In the genomic region with DNA sequence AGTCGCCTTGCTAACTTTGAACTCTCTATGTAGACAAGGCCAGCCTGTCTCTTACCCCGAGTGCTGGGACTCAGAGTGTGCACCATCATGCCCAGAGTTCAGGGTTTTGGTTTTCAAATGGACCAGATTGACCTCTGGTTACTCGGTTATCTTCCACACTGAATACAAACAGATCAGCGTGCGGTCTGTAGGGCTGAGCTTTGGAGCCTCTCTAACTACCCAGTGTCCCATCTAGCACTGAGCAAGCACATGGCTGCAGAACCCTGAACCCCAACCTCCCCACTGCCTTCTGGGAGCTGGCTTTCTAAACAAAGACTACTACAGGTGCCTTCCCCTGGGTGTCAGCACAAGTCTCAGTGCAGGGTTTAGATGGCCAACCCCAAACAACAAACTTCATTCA, we compare ENCODE assay signal across 17 mouse cellular contexts. TPM values are rescaled to one million over a fixed set of nuclear protein-coding genes. Genes with fewer than 3 reads are reported as not detected.
DNase-seq lines count a peak whose midpoint lies in the region; ATAC-seq and TF ChIP-seq lines count a peak whose summit lies in the region.
"Had no signal": no experiment of that assay in that cellular context is flagged by ENCODE, and none has a peak within 500 bp of the region (broad histone marks: within the 10 kb centered on the region; RNA-seq: fewer than 3 reads in every experiment).

No protein-coding gene starts in this region.

- no peak overlapping the region for H3K4me3 ChIP-seq in heart, embryonic 10.5 days
- peak overlapping the region; percentile 29; the same call in 1 of the 2 replicates for H3K4me3 ChIP-seq in E14TG2a.4 (replicated peaks; ENCODE audit: low read length)
- H3K4me3 ChIP-seq in limb, embryonic 15.5 days, result no peak overlapping the region
- H3K4me3 ChIP-seq: limb, embryonic 12.5 days; midbrain, embryonic 12.5 days; neural tube, embryonic 13.5 days had no signal

- H3K4me2 ChIP-seq in limb, embryonic 15.5 days, result no peak overlapping the region
- H3K4me2 ChIP-seq: limb, embryonic 12.5 days; midbrain, embryonic 12.5 days; neural tube, embryonic 13.5 days had no signal

- intact Hi-C loops in gastrocnemius, postnatal 36 days (cut with DNase I), result no loop called here

- TF ChIP-seq CTCF in E14TG2a.4 (conservative IDR thresholded peaks at IDR 0.05; ENCODE audit: low read length), result no peak

- no peak for ATAC-seq in limb, embryonic 15.5 days (ENCODE audit: insufficient number of reproducible peaks, low FRiP score, low TSS enrichment, low read depth)

- H3K9me3 ChIP-seq in heart, embryonic 10.5 days, result no peaks in the 10 kb centered on the region
- H3K9me3 ChIP-seq in E14TG2a.4 (ENCODE audit: low read length), result no peaks in the 10 kb centered on the region
- H3K9me3 ChIP-seq in limb, embryonic 15.5 days, result no peaks in the 10 kb centered on the region
- H3K9me3 ChIP-seq: limb, embryonic 12.5 days; midbrain, embryonic 12.5 days; neural tube, embryonic 13.5 days had no signal

- 83% methylated on average over 5 of the region's 5 CpGs for WGBS in heart, embryonic 10.5 days
- 88% methylated on average over 5 of the region's 5 CpGs for WGBS in limb, embryonic 15.5 days

- H3K27me3 ChIP-seq in heart, embryonic 10.5 days (ENCODE audit: insufficient read depth, poor library complexity, severe bottlenecking), result no peaks in the 10 kb centered on the region
- H3K27me3 ChIP-seq in E14TG2a.4 (ENCODE audit: insufficient read depth, low read length), result no peaks in the 10 kb centered on the region
- H3K27me3 ChIP-seq in limb, embryonic 15.5 days, result no peaks in the 10 kb centered on the region
- H3K27me3 ChIP-seq: limb, embryonic 12.5 days; midbrain, embryonic 12.5 days; neural tube, embryonic 13.5 days had no signal

- no peak overlapping the region for H3K9ac ChIP-seq in limb, embryonic 15.5 days
- H3K9ac ChIP-seq: limb, embryonic 12.5 days; midbrain, embryonic 12.5 days had no signal

- peaks cover 20% of the 10 kb centered on the region for H3K36me3 ChIP-seq in heart, embryonic 10.5 days
- H3K36me3 ChIP-seq in E14TG2a.4 (ENCODE audit: insufficient read depth, low read length), result peaks cover 70% of the 10 kb centered on the region
- H3K36me3 ChIP-seq in limb, embryonic 15.5 days, result peaks cover 13% of the 10 kb centered on the region; the same call in 1 of the 2 replicates
- H3K36me3 ChIP-seq: midbrain, embryonic 12.5 days had no signal

- no peak for DNase-seq in heart, embryonic 10.5 days (ENCODE audit: low spot score)
- DNase-seq in heart, postnatal 4 days, result no peak
- peak; percentile 4 for DNase-seq in kidney, adult 18-20 months
- no peak for DNase-seq in kidney, postnatal 14 days
- DNase-seq in layer of hippocampus, adult 9-11 months, result no peak
- DNase-seq in gastrocnemius, postnatal 36 days, result no peak
- DNase-seq: B cell, adult 2 months; cerebellum, adult 18-20 months; gastrocnemius, postnatal 10 days; kidney, adult 2 months; right cerebral cortex, adult 18-20 months; thymus, postnatal 36 days had no signal

- peaks cover 98% of the 10 kb centered on the region for H3K4me1 ChIP-seq in heart, embryonic 10.5 days
- peaks cover 93% of the 10 kb centered on the region for H3K4me1 ChIP-seq in E14TG2a.4 (replicated peaks; ENCODE audit: low read depth, low read length)
- H3K4me1 ChIP-seq in limb, embryonic 15.5 days, result peaks cover 81% of the 10 kb centered on the region

- H3K27ac ChIP-seq in heart, embryonic 10.5 days, result peak overlapping the region; percentile 84
- H3K27ac ChIP-seq in limb, embryonic 15.5 days, result 0 out of 2 replicates have a peak overlapping the region, but pooled peaks have one; percentile 47

RNA-seq across cellular contexts. Expression of a gene that starts 10.8 kb away (rescaled TPM):
- 67.7 and 76.3 TPM in 2 replicates for polyA plus RNA-seq in heart, embryonic 10.5 days (2016; fragmentation: Nextera tagmentation; extraction: Ambion mirVana)
- total RNA-seq in heart, postnatal 4 days (2021), result 10 to 100 TPM; 68.1 to 73.4 TPM
- 87.5 and 99.8 TPM in 2 replicates for polyA plus RNA-seq in limb, embryonic 15.5 days (2015; fragmentation: Nextera tagmentation; extraction: Ambion mirVana)
- total RNA-seq in gastrocnemius, postnatal 36 days (2021), result 10 to 100 TPM; 23.2 to 30.0 TPM

RNA-seq across cellular contexts. Expression of a gene that starts 46.1 kb away (rescaled TPM):
- polyA plus RNA-seq in heart, embryonic 10.5 days (2016; fragmentation: Nextera tagmentation; extraction: Ambion mirVana), result 1.6 and 2.0 TPM in 2 replicates
- 10 to 100 TPM in 1 of 2 experiments, 1 to 10 TPM in 1; 9.8 to 10.2 TPM for total RNA-seq in heart, postnatal 4 days (2021)
- 4.2 and 4.7 TPM in 2 replicates for polyA plus RNA-seq in limb, embryonic 15.5 days (2015; fragmentation: Nextera tagmentation; extraction: Ambion mirVana)
- total RNA-seq in gastrocnemius, postnatal 36 days (2021), result 1 to 10 TPM; 3.4 to 4.0 TPM
